Mouse (Mus musculus): ENCODE data around the gene Zscan26. TPM values are rescaled to one million over a fixed set of nuclear protein-coding genes. Genes with fewer than 3 reads are reported as not detected.
"Not testable (repeated sequence)": the region's sequence is repeated elsewhere in the genome, so short reads cannot be mapped to it uniquely, and the experiment has no call there.

Zscan26 gene
- polyA plus RNA-seq (2014; fragmentation: Nextera tagmentation; extraction: Ambion mirVana), result 14.1 and 17.4 TPM in 2 replicates

DNA sequence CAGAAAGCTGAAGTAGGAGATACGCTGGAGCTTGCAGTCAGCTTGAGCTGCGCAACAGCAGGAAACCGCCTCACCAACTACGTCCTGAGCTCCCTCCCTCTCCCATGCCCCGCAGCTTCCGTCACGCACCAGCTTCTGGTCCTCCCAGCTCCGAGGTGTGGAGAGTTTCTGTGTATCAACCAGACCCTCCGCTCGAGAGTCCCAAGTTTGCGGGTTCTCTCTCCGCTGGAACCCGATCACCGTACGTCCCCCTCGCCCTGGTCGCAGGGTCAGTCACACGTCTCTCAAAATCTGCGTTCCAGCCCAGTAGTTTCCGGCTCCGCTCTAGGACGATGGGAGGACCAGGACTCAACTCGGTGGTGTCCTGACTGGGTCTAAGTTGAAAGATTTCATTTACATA, at the start of gene Zscan26:
Gene Zscan26, minus strand, starts transcription at position 282 of the 400 bp plus-strand sequence.
- peak; percentile 96 for ATAC-seq (ENCODE audit: low FRiP score)
- H3K36me3 ChIP-seq (replicated peaks; ENCODE audit: control insufficient read depth, insufficient read depth), result peaks cover 15% of the 10 kb centered on the region
- peak within 1 kb of the TSS; percentile 68 for H3K4me2 ChIP-seq (replicated peaks)
- H3K27me3 ChIP-seq (ENCODE audit: control insufficient read depth, insufficient read depth, low read length), result no peaks in the 10 kb centered on the region
- H3K9ac ChIP-seq, result peak within 1 kb of the TSS; percentile 69
- DNase-seq (ENCODE audit: low spot score), result peak; percentile 83
- H3K4me1 ChIP-seq (replicated peaks; ENCODE audit: control insufficient read depth, insufficient read depth, low read length), result peaks cover 9% of the 10 kb centered on the region
- peak within 1 kb of the TSS; percentile 50 for H3K4me3 ChIP-seq (replicated peaks; ENCODE audit: low read length)
- WGBS, result under 1% methylated on average over 23 of the region's 23 CpGs
- no peaks in the 10 kb centered on the region for H3K9me3 ChIP-seq (ENCODE audit: control insufficient read depth, low read length)
- H3K27ac ChIP-seq, result peak within 1 kb of the TSS; percentile 51

DNA sequence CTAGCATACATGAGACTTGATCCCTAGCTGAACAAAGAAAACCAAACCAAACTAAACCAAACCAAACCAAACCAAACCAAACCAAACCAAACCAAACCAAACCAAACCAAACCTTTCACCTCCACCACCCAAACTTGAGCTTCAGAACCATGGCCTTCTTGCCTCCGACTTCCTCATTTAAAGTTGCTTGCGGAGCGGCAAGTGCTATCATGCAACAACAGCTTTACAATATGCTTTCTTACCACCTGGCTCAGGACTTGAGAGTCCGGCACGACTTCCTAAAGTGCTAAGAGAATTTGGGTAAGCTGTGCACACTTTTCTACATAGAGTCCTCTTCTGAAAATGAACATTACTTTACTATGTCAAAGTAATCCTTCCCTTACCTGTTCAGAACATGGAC, 48.8 kb upstream of the Zscan26 start:
- no peak overlapping the region for H3K9ac ChIP-seq
- WGBS, result 87% methylated on average over 5 of the region's 5 CpGs
- H3K4me2 ChIP-seq (replicated peaks), result no peak overlapping the region
- H3K4me1 ChIP-seq (replicated peaks; ENCODE audit: control insufficient read depth, insufficient read depth, low read length), result no peaks in the 10 kb centered on the region
- ATAC-seq (ENCODE audit: low FRiP score), result no peak
- no peak overlapping the region for H3K27ac ChIP-seq
- no peaks in the 10 kb centered on the region for H3K36me3 ChIP-seq (replicated peaks; ENCODE audit: control insufficient read depth, insufficient read depth)
- DNase-seq (ENCODE audit: low spot score), result no peak
- H3K9me3 ChIP-seq (ENCODE audit: control insufficient read depth, low read length), result no peaks in the 10 kb centered on the region
- no peak overlapping the region for H3K4me3 ChIP-seq (replicated peaks; ENCODE audit: low read length)
- no peaks in the 10 kb centered on the region for H3K27me3 ChIP-seq (ENCODE audit: control insufficient read depth, insufficient read depth, low read length)

DNA sequence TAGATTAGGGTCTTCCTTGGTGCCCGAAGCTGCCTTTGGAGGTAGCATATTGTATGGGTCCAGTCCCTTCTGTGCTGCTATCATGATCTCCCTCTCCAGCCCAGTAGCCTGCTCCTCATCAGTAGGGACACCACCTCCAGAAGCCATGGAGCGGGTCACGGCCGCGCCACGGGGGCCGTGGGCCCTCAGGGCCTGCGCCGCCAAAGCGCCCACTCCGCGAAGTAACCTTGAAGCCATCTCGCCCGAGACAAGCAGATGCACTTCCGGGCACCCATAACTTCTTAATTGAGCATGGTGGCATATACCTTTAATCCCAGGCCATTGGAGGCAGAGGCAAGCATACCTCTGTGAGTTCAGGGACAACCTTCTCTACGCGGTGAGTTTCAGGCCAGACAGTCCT, 47.7 kb upstream of the Zscan26 start, which contains the start of gene Gm11273:
Gene Gm11273, minus strand, starts transcription at position 237 of the 400 bp plus-strand sequence.
- ATAC-seq (ENCODE audit: low FRiP score); H3K36me3 ChIP-seq (replicated peaks; ENCODE audit: control insufficient read depth, insufficient read depth); H3K27ac ChIP-seq; H3K27me3 ChIP-seq (ENCODE audit: control insufficient read depth, insufficient read depth, low read length); H3K9ac ChIP-seq; H3K4me1 ChIP-seq (replicated peaks; ENCODE audit: control insufficient read depth, insufficient read depth, low read length); H3K4me2 ChIP-seq (replicated peaks); DNase-seq (ENCODE audit: low spot score); H3K9me3 ChIP-seq (ENCODE audit: control insufficient read depth, low read length); H3K4me3 ChIP-seq (replicated peaks; ENCODE audit: low read length): not testable (repeated sequence)
- 94% methylated on average over 17 of the region's 17 CpGs for WGBS

DNA sequence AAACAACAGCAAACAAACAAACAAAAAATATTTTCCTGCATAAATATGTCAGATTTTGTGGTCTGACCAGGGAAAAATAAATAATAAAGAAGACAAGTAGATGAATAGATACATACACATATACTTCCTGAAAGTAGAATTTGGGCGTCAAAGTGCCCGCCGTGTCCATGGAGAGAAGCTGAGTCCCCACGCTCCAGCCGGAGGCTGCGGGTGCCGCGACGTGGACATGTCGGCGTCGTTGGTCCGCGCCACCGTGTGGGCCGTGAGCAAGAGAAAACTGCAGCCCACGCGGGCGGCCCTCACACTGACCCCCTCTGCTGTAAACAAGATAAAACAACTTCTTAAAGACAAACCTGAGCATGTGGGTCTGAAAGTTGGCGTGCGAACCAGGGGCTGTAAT, 41.5 kb upstream of the Zscan26 start, which contains the start of gene AK157302:
Gene AK157302, plus strand, starts transcription at position 144 of the 400 bp plus-strand sequence.
- no peak within 1 kb of the TSS for H3K9ac ChIP-seq
- ATAC-seq (ENCODE audit: low FRiP score), result no peak
- H3K9me3 ChIP-seq (ENCODE audit: control insufficient read depth, low read length), result no peaks in the 10 kb centered on the region
- H3K4me3 ChIP-seq (replicated peaks; ENCODE audit: low read length), result no peak within 1 kb of the TSS
- no peak within 1 kb of the TSS for H3K4me2 ChIP-seq (replicated peaks)
- H3K36me3 ChIP-seq (replicated peaks; ENCODE audit: control insufficient read depth, insufficient read depth), result no peaks in the 10 kb centered on the region
- 96% methylated on average over 21 of the region's 21 CpGs for whole genome bisulfite sequencing
- H3K27me3 ChIP-seq (ENCODE audit: control insufficient read depth, insufficient read depth, low read length), result no peaks in the 10 kb centered on the region
- no peak for DNase-seq (ENCODE audit: low spot score)
- H3K27ac ChIP-seq, result no peak within 1 kb of the TSS
- no peaks in the 10 kb centered on the region for H3K4me1 ChIP-seq (replicated peaks; ENCODE audit: control insufficient read depth, insufficient read depth, low read length)

DNA sequence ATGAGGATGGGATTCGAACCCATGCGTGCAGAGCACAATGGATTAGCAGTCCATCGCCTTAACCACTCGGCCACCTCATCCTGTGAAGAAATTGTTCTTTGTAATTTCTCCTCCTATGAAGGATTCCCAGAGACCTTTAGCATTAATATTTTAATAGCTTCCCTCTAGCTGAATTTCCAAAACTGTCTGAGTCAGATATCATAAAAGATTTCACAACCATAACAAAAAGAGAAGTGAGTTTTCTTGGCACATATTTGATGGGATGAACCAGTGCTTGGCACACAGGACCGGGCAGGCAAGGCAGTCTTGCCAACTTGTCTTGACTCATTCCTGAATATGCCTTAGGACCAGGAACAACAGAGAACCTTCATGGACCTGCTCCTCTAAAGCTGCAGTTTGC, 39.3 kb upstream of the Zscan26 start:
- no peak overlapping the region for H3K4me3 ChIP-seq (replicated peaks; ENCODE audit: low read length)
- WGBS, result 94% methylated on average over 5 of the region's 5 CpGs

DNA sequence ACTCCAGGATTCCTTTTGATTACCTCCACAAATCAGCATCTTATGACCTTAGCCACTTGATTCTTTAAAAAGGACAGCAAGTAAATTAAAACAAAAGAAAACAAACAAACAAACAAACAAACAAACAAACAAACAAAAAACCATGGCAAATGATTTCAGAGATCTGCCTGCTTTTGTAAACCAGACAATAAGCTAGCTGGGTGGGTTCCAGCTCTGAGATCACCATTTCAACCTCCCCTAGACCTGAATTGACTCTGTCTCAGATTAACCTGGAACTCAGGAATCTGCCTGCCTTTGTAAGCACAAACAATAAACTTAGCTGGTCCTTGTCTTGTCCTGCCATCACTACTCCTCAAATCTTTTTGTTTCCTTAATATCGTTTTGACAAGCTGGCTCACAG, 33.4 kb upstream of the Zscan26 start:
- WGBS, result 98% methylated on average over 1 of the region's 1 CpGs
- no peaks in the 10 kb centered on the region for H3K27me3 ChIP-seq (ENCODE audit: control insufficient read depth, insufficient read depth, low read length)
- H3K9ac ChIP-seq, result no peak overlapping the region
- ATAC-seq (ENCODE audit: low FRiP score) (no peak), DNase-seq (ENCODE audit: low spot score) (no peak)
- no peaks in the 10 kb centered on the region for H3K9me3 ChIP-seq (ENCODE audit: control insufficient read depth, low read length)
- no peak overlapping the region for H3K4me2 ChIP-seq (replicated peaks)
- peaks cover 29% of the 10 kb centered on the region for H3K36me3 ChIP-seq (replicated peaks; ENCODE audit: control insufficient read depth, insufficient read depth)
- H3K27ac ChIP-seq, result no peak overlapping the region
- H3K4me3 ChIP-seq (replicated peaks; ENCODE audit: low read length), result no peak overlapping the region
- H3K4me1 ChIP-seq (replicated peaks; ENCODE audit: control insufficient read depth, insufficient read depth, low read length), result no peaks in the 10 kb centered on the region

More for the DNA sequence above, 39.3 kb upstream of the Zscan26 start:
- H3K4me2 ChIP-seq (replicated peaks), result no peak overlapping the region
- H3K9ac ChIP-seq, result no peak overlapping the region
- no peaks in the 10 kb centered on the region for H3K36me3 ChIP-seq (replicated peaks; ENCODE audit: control insufficient read depth, insufficient read depth)
- no peaks in the 10 kb centered on the region for H3K4me1 ChIP-seq (replicated peaks; ENCODE audit: control insufficient read depth, insufficient read depth, low read length)
- DNase-seq (ENCODE audit: low spot score), result no peak
- ATAC-seq (ENCODE audit: low FRiP score), result no peak
- H3K27me3 ChIP-seq (ENCODE audit: control insufficient read depth, insufficient read depth, low read length), result no peaks in the 10 kb centered on the region
- no peaks in the 10 kb centered on the region for H3K9me3 ChIP-seq (ENCODE audit: control insufficient read depth, low read length)
- H3K27ac ChIP-seq, result no peak overlapping the region

DNA sequence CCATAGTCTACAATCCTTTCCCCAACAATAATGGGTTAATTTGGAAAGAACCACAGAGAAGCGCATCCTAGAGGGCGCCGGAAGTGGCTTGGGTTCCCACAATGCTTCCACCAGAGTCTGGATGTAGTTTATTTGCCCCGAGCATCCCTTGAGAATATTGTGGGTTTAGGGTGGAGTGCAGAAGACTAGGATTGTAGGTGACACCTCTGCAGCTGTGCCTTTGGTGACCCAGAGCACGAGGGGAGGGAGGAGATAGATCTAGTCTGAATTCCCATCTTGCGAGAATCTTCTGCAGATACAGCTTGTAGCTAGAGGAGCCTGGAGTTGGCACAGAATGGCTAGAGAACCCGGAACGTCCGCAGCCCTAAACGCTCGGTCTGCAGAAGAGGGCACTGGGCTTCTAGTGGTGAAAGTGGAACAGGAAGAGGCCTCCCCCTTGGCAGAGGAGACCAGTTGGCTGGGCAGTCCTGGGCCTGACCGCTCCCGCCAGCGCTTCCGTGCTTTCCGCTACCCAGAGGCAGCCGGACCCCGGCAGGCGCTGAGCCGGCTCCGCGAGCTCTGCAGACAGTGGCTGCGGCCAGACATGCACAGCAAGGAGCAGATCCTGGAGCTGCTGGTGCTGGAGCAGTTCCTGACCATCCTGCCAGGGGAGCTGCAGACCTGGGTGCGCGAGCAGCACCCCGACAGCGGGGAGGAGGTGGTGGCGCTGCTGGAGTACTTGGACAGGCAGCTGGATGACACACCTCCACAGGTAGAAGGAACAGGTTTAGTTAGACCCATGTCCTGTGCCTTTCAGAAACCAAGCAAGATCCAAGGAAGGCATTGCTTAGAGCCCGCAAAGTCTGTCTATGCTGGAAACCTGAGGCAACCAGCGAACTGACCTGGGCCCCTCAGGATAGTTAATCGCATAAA, 25.5 kb upstream of the Zscan26 start, which contains the start of the genes Zkscan4 and Gm10065:
Gene Zkscan4, plus strand, starts transcription at position 149 of the 912 bp plus-strand sequence.
Gene Gm10065, minus strand, starts transcription at position 683 of the 912 bp plus-strand sequence.
- Histone ChIP-seq H3K4me1 (replicated peaks; ENCODE audit: control insufficient read depth, insufficient read depth, low read length) (peaks cover 20% of the 10 kb centered on the region), H3K27ac (peak within 1 kb of the TSS; percentile 87), H3K4me2 (replicated peaks) (peak within 1 kb of the TSS; percentile 61), H3K9ac (peak within 1 kb of the TSS; percentile 75), H3K4me3 (replicated peaks; ENCODE audit: low read length) (peak within 1 kb of the TSS; percentile 53)
- WGBS, result 3% methylated on average over 22 of the region's 31 CpGs
- DNase-seq (ENCODE audit: low spot score) (peak; percentile 88), ATAC-seq (ENCODE audit: low FRiP score) (peak; percentile 89)
- H3K36me3 ChIP-seq (replicated peaks; ENCODE audit: control insufficient read depth, insufficient read depth); H3K9me3 ChIP-seq (ENCODE audit: control insufficient read depth, low read length); H3K27me3 ChIP-seq (ENCODE audit: control insufficient read depth, insufficient read depth, low read length): not testable (repeated sequence)

DNA sequence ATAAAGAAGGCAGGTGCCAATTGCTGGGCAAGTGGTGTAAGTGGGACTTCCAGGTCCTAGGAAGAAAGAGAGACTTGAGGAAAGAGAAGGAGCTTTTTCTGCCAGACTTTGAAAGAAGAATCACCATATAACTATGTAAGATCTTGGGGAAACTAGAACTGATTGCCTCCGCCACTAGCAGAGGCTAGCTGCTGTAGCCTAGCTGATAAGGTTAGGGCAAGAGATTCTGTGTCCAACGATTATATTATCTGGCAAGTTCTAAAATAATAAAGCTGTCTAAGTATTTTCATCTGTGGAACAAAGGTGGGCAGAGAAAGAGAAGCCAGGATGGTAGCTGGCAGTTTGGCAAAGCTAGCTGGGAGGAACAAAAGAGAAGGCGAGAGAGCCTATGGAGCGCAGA, 18.9 kb upstream of the Zscan26 start:
- H3K36me3 ChIP-seq (replicated peaks; ENCODE audit: control insufficient read depth, insufficient read depth), result no peaks in the 10 kb centered on the region
- no peak for ATAC-seq (ENCODE audit: low FRiP score)
- no peaks in the 10 kb centered on the region for H3K9me3 ChIP-seq (ENCODE audit: control insufficient read depth, low read length)
- 0 out of 2 replicates have a peak, but pooled peaks cover 5% of the 10 kb centered on the region for H3K4me1 ChIP-seq (replicated peaks; ENCODE audit: control insufficient read depth, insufficient read depth, low read length)
- no peak overlapping the region for H3K4me3 ChIP-seq (replicated peaks; ENCODE audit: low read length)
- no peaks in the 10 kb centered on the region for H3K27me3 ChIP-seq (ENCODE audit: control insufficient read depth, insufficient read depth, low read length)
- H3K27ac ChIP-seq, result no peak overlapping the region
- no peak overlapping the region for H3K4me2 ChIP-seq (replicated peaks)
- DNase-seq (ENCODE audit: low spot score), result no peak
- H3K9ac ChIP-seq, result no peak overlapping the region
- 29% methylated on average over 4 of the region's 4 CpGs for WGBS

DNA sequence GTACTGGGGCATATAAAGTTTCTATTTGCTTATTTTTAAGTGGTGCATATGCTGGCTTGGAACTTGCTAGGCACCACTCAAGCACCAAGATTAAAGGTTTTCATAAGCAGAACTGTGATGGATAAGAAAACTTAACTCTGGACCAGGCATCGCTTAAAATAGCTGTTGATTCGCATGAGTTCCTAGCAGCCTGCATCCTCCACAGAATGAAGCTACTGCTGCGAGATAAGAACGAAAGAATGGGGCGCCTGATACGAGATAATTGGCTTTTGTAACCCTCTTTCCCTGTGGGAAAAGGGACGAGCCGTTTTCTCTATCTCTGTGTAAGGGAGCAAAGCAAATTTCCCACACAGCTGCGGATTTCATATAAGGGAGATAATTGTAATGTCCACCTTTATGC, 15.6 kb upstream of the Zscan26 start:
- H3K9me3 ChIP-seq (ENCODE audit: control insufficient read depth, low read length), result no peaks in the 10 kb centered on the region
- no peaks in the 10 kb centered on the region for H3K36me3 ChIP-seq (replicated peaks; ENCODE audit: control insufficient read depth, insufficient read depth)
- 25% methylated on average over 9 of the region's 9 CpGs for whole genome bisulfite sequencing
- H3K4me2 ChIP-seq (replicated peaks), result peak overlapping the region; percentile 82
- DNase-seq (ENCODE audit: low spot score) (no peak), ATAC-seq (ENCODE audit: low FRiP score) (no peak)
- H3K9ac ChIP-seq, result no peak overlapping the region
- H3K4me3 ChIP-seq (replicated peaks; ENCODE audit: low read length), result no peak overlapping the region
- H3K27ac ChIP-seq, result no peak overlapping the region
- H3K4me1 ChIP-seq (replicated peaks; ENCODE audit: control insufficient read depth, insufficient read depth, low read length), result 0 out of 2 replicates have a peak, but pooled peaks cover 5% of the 10 kb centered on the region
- no peaks in the 10 kb centered on the region; the same call in 1 of the 2 replicates for H3K27me3 ChIP-seq (ENCODE audit: control insufficient read depth, insufficient read depth, low read length)

Measured in hindbrain, embryonic 14.5 days (tissue).